Comparison of ENCODE assay signal across 23 mouse cellular contexts in genomic region chr10:95842789-95843637, GRCm38 (mm10). TPM values are rescaled to one million over a fixed set of nuclear protein-coding genes. Genes with fewer than 3 reads are reported as not detected.
DNase-seq lines count a peak whose midpoint lies in the region; ATAC-seq lines count a peak whose summit lies in the region.
"Had no signal": no experiment of that assay in that cellular context is flagged by ENCODE, and none has a peak within 500 bp of the region (broad histone marks: within the 10 kb centered on the region; RNA-seq: fewer than 3 reads in every experiment).

Gm33543 (minus strand) TSS chr10:95842930.

- intact Hi-C loops in heart, postnatal 36 days (cut with DNase I): no loop called here

- ATAC-seq in inflammation-experienced regulatory T-cells, adult 6 months: peak; percentile 84
- ATAC-seq in midbrain, embryonic 16.5 days: no peak
- ATAC-seq: hindbrain, postnatal 0 days had no signal

- no peak within 1 kb of the TSS for H3K4me2 ChIP-seq in midbrain, embryonic 16.5 days (ENCODE audit: low read length)
- H3K4me2 ChIP-seq: embryonic facial prominence, embryonic 13.5 days; liver, embryonic 15.5 days had no signal

- H3K4me3 ChIP-seq in midbrain, embryonic 16.5 days (ENCODE audit: low read depth, low read length): no peak within 1 kb of the TSS
- H3K4me3 ChIP-seq: embryonic facial prominence, embryonic 13.5 days; forebrain, embryonic 10.5 days; heart, adult 2 months; liver, embryonic 15.5 days had no signal

- no peak within 1 kb of the TSS for H3K27ac ChIP-seq in midbrain, embryonic 16.5 days (ENCODE audit: low read length)
- H3K27ac ChIP-seq: embryonic facial prominence, embryonic 13.5 days; forebrain, embryonic 10.5 days; heart, adult 2 months; hindbrain, postnatal 0 days; liver, embryonic 15.5 days had no signal

- H3K9me3 ChIP-seq in midbrain, embryonic 16.5 days (replicated peaks; ENCODE audit: control insufficient read depth, low read length, poor library complexity, severe bottlenecking): no peaks in the 10 kb centered on the region
- H3K9me3 ChIP-seq: embryonic facial prominence, embryonic 13.5 days; forebrain, embryonic 10.5 days; liver, embryonic 15.5 days had no signal

- no peak within 1 kb of the TSS for H3K9ac ChIP-seq in midbrain, embryonic 16.5 days (ENCODE audit: low read depth, low read length)
- H3K9ac ChIP-seq: embryonic facial prominence, embryonic 13.5 days; liver, embryonic 15.5 days had no signal

- H3K27me3 ChIP-seq in midbrain, embryonic 16.5 days (ENCODE audit: control insufficient read depth, insufficient read depth, low read depth, low read length): no peaks in the 10 kb centered on the region
- H3K27me3 ChIP-seq: embryonic facial prominence, embryonic 13.5 days; liver, embryonic 15.5 days had no signal

- 80% methylated on average over 9 of the region's 9 CpGs for WGBS in midbrain, embryonic 16.5 days

- no peaks in the 10 kb centered on the region for H3K36me3 ChIP-seq in midbrain, embryonic 16.5 days (ENCODE audit: control insufficient read depth, insufficient read depth, low read length)
- H3K36me3 ChIP-seq: embryonic facial prominence, embryonic 13.5 days; forebrain, embryonic 10.5 days; liver, embryonic 15.5 days had no signal

- H3K4me1 ChIP-seq in midbrain, embryonic 16.5 days (ENCODE audit: control insufficient read depth, insufficient read depth, low read length): no peaks in the 10 kb centered on the region
- H3K4me1 ChIP-seq: embryonic facial prominence, embryonic 13.5 days had no signal

- DNase-seq in heart, adult 11 months: peak; percentile 23
- DNase-seq in heart, postnatal 36 days: no peak
- peak; percentile 71 for DNase-seq in CD4-positive helper T cell, adult 2 months (ENCODE audit: low read depth, low spot score)
- DNase-seq in kidney, postnatal 25 days: peak; percentile 35 to 70
- no peak for DNase-seq in spleen, adult 18-20 months
- DNase-seq in heart, adult 8-10 months (ENCODE audit: low spot score): no peak
- DNase-seq: cerebellum, adult 11 months; heart, adult 2 months; heart, postnatal 10 days; lung, postnatal 4 days; right cerebral cortex, postnatal 14 days had no signal

RNA-seq across cellular contexts. Expression of gene Gm33543, which starts in this region (rescaled TPM):
- 1 to 10 TPM; 2.0 to 2.7 TPM for total RNA-seq in heart, postnatal 36 days (2021)
- not detected for polyA plus RNA-seq in inflammation-experienced regulatory T-cells, adult 6 months (2017; shearing (Covaris generic))
- polyA plus RNA-seq in midbrain, embryonic 16.5 days (2015; fragmentation: Nextera tagmentation; extraction: Ambion mirVana): 0.13 TPM in 1 of 2 replicates, not detected in the other
- 1 to 10 TPM; 2.6 to 5.4 (median 4.0) TPM for total RNA-seq in heart, adult 8-10 months (2022)
- total RNA-seq: common myeloid progenitor, adult 5-6 weeks; hindbrain, postnatal 0 days; left cerebral cortex, postnatal 25 days; MEL; midbrain, postnatal 0 days had no signal
- polyA plus RNA-seq: embryonic facial prominence, embryonic 13.5 days; forebrain, embryonic 10.5 days; neural tube, embryonic 14.5 days; urinary bladder, adult 2 months had no signal

Comparison
In these comparisons a context has a peak if more than half of its experiments do, and no peak if none do; other contexts are left out.
1. DNase-seq: peak in heart, adult 11 months (single experiment), CD4-positive helper T cell, adult 2 months (single experiment) and kidney, postnatal 25 days (2 of 2); none in heart, postnatal 36 days (0 of 2), spleen, adult 18-20 months (0 of 2) and heart, adult 8-10 months (single experiment).
2. Peak in ATAC-seq in inflammation-experienced regulatory T-cells, adult 6 months; RNA of the gene not detected or under 1 TPM.